Mouse (Mus musculus): ENCODE data around the gene 4930404N11Rik.

DNA sequence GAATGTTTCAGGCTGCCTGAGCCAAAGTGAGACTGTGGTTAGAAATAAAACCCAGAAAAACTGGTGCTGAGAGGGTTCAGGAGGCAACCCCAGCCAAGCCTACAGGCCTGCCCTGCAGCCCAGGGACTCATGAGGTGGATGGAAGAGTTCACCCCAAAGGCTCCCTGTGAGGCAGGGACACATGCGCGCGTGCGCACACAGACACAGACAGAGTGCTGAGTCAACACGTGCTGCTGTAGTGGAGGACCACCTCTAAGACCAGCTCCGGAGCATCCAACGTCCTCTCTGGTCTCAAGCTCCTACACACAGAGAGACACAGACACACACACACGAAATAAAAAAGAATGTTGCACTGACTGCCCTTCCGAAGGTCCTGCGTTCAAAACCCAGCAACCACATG, 9.7 kb upstream of the 4930404N11Rik start:
- TF ChIP-seq CTCF (IDR thresholded peaks at IDR 0.05; ENCODE audit: insufficient read depth, low read depth, low read length) = no peak
- no peak for TF ChIP-seq POLR2A (IDR thresholded peaks at IDR 0.05; ENCODE audit: insufficient read depth, low read depth, low read length)

All from olfactory bulb, adult 2 months (tissue).